Mouse (Mus musculus): Measurements from ENCODE around the gene Eomes. TPM values are rescaled to one million over a fixed set of nuclear protein-coding genes. Genes with fewer than 3 reads are reported as not detected.

The Eomes gene
- polyA plus RNA-seq, 1 experiment from 2014 or later, result not detected

DNA sequence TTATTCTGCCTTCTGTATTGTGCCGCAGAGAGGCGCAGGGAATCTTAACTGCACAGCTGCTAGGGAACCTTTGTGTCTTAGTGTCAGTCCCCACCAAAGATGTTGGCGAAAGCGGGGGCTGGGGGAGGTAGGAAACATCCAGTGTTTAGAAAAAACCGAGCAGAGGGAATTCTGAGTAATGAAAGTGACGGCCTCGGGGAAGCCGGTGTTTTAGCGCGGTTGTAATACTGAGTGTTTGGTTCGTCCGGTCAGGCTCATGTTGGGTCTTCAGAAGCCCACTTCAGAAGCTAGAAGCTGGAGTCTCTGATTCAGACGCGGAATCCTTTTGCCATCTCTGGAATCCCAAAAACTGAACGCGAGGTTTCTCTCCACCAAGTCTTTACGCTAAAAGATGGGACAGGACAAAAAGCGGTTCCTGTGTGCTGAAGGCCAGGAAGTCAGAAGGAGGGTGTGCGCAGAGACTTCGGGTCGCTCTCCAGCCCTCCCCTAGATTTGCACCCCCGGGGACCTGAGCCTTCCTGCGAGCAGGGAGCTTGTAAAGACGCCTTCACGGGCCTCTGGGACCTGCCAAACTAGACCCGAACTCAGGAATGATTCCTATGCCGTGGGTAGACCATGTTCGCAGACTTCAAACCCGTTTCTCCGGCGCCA, 606 bp upstream of the Eomes start:
- Histone ChIP-seq H3K27ac (no peak overlapping the region), H3K9me3 (no peaks in the 10 kb centered on the region), H3K4me1 (replicated peaks) (peaks cover 31% of the 10 kb centered on the region), H3K36me3 (no peaks in the 10 kb centered on the region), H3K27me3 (ENCODE audit: insufficient read depth, poor library complexity, severe bottlenecking) (peaks cover 96% of the 10 kb centered on the region), H3K4me3 (peak overlapping the region; percentile 36)
- WGBS, result under 1% methylated on average over 31 of the region's 31 CpGs
- peak; percentile 60 for DNase-seq (ENCODE audit: low spot score)

- H3K27me3 ChIP-seq (ENCODE audit: insufficient read depth, poor library complexity, severe bottlenecking), result peaks cover 97% of the 10 kb centered on the region
- H3K36me3 ChIP-seq, result no peaks in the 10 kb centered on the region
- DNase-seq (ENCODE audit: low spot score), result peak; percentile 68
- peak overlapping the region; percentile 50 for H3K4me3 ChIP-seq
- no peak overlapping the region for H3K27ac ChIP-seq
- H3K9me3 ChIP-seq, result no peaks in the 10 kb centered on the region
- peaks cover 31% of the 10 kb centered on the region for H3K4me1 ChIP-seq (replicated peaks)
- under 1% methylated on average over 26 of the region's 29 CpGs for WGBS
These were observed 436 bp downstream of the Eomes start for GRCm38 (mm10) chr9:118478458-118478838.

DNA sequence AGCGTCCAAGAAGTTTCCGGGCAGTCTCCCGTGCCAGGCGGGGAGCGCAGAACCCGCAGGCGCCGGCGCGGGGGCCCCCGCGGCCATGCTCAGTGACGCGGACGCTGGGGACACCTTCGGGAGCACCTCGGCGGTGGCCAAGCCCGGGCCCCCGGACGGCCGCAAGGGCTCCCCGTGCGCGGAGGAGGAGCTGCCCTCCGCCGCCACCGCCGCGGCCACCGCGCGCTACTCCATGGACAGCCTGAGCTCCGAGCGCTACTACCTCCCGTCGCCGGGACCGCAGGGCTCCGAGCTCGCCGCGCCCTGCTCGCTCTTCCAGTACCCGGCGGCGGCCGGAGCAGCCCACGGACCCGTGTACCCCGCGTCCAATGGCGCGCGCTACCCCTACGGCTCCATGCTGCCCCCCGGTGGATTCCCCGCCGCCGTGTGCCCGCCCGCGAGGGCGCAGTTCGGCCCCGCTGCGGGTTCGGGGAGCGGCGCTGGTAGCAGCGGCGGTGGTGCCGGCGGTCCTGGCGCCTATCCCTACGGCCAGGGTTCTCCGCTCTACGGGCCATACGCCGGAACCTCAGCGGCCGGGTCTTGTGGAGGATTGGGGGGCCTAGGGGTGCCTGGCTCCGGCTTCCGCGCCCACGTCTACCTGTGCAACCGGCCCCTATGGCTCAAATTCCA, 961 bp downstream of the Eomes start:
- Histone ChIP-seq H3K4me3 (peak overlapping the region; percentile 50), H3K36me3 (no peaks in the 10 kb centered on the region), H3K27me3 (ENCODE audit: insufficient read depth, poor library complexity, severe bottlenecking) (peaks cover 100% of the 10 kb centered on the region), H3K9me3 (no peaks in the 10 kb centered on the region), H3K4me1 (replicated peaks) (peaks cover 31% of the 10 kb centered on the region), H3K27ac (no peak overlapping the region)
- WGBS, result under 1% methylated on average over 87 of the region's 87 CpGs
- DNase-seq (ENCODE audit: low spot score), result peak; percentile 51

DNA sequence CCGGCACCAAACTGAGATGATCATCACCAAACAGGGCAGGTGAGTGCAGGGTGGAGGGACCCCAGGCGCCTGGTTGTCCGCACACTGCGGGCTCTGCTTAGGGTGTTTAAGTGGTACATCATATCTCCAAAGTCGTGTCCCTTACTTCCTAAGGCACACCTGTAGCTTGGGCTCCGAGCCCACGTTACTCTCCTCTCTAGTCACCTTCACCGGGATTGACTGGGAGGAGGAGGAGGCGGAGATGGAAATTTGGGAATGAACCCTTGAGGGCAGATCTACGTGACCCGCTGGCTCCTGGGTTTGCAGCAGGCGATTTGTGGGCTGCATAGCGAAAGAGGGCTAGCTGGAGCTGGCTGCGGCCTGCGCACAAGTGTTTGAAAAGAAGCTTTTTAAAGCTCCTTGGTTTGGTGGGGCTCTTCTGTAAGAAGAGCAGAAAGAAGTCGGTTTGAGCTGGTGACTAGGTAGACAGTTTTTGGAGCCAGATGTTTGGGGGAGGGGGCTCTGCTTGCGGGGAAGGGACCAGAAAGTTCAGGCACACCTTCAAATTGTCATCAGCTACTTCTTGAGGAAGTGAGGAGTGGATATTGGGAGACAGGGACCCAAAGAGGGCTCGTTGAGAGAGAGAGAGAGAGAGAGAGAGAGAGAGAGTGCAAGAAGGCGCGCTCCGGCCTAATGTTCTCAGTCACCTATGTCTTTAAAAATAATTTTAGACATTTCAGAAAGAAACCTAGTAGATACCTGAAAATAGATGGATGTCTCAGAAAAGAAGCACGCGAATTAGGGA, 1.7 kb downstream of the Eomes start:
- H3K27me3 ChIP-seq (ENCODE audit: insufficient read depth, poor library complexity, severe bottlenecking), result peaks cover 100% of the 10 kb centered on the region
- peaks cover 31% of the 10 kb centered on the region for H3K4me1 ChIP-seq (replicated peaks)
- peak overlapping the region; percentile 50 for H3K4me3 ChIP-seq
- H3K27ac ChIP-seq, result no peak overlapping the region
- 2% methylated on average over 23 of the region's 23 CpGs for WGBS
- H3K9me3 ChIP-seq, result no peaks in the 10 kb centered on the region
- H3K36me3 ChIP-seq, result no peaks in the 10 kb centered on the region
- peak; percentile 43 for DNase-seq (ENCODE audit: low spot score)

GRCm38 (mm10) chr9:118480292-118480690, 2.3 kb downstream of the Eomes start:
- no peak for DNase-seq (ENCODE audit: low spot score)
- H3K4me3 ChIP-seq, result no peak overlapping the region
- H3K9me3 ChIP-seq, result no peaks in the 10 kb centered on the region
- 4% methylated on average over 14 of the region's 14 CpGs for WGBS
- H3K27me3 ChIP-seq (ENCODE audit: insufficient read depth, poor library complexity, severe bottlenecking), result peaks cover 100% of the 10 kb centered on the region
- H3K36me3 ChIP-seq, result no peaks in the 10 kb centered on the region
- H3K4me1 ChIP-seq (replicated peaks), result peaks cover 31% of the 10 kb centered on the region
- H3K27ac ChIP-seq, result no peak overlapping the region

- Histone ChIP-seq H3K9me3 (no peaks in the 10 kb centered on the region), H3K36me3 (no peaks in the 10 kb centered on the region), H3K4me1 (replicated peaks) (peaks cover 31% of the 10 kb centered on the region), H3K4me3 (no peak overlapping the region), H3K27me3 (ENCODE audit: insufficient read depth, poor library complexity, severe bottlenecking) (peaks cover 100% of the 10 kb centered on the region), H3K27ac (no peak overlapping the region)
- 74% methylated on average over 10 of the region's 10 CpGs for WGBS
- no peak for DNase-seq (ENCODE audit: low spot score)
These were observed 4.2 kb downstream of the Eomes start for GRCm38 (mm10) chr9:118482210-118482609.

DNA sequence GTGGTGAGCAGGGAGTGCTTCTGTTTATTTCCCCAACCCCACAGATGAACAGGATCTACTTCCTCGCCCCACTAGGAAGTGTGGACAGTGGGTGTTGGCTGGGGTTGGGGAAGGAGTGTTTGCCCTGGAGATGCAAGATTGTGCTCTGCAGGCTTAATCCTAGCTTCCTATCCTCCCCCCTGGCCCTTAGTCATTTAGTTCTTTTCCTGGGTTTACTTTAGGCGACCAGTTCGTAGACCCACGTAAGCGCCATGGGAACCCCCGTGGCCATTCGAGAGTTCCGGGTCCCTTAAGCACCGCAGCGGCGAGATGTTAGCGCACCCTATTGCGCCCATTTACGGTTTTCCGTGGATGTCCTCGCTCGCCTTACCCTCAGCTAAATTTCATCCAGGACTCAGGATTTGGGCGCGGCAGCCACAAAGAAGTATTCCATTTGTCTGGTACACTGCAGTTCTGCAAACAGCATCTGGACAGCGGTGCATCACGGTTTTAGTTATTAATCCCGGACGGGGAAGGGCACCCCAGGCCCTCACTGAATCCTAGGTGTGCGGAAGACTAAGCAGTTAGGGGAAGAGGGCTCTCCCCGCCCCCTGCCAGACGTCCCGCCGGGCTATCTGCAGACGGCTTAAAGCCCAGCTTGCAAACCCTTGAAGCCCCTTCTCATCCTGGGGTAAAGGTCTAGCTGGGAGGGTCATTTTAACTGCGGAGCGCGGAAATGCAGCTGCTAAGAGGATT, 8.5 kb downstream of the Eomes start:
- H3K27ac ChIP-seq, result no peak overlapping the region

DNA sequence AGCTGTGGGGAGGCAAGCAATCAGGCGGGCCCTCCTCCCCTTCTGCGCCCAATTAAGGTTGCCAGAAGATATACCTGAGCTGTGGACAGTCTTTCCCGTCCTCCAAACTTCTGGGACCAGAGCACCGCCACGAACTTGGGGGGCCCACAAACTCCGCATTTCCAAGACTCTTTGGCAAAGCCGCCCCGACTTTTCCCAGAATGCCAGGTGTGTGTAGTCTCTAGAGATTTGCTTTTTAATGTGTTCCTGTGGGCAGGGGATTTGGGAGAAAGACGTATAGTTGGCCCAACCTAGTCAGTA, 9.0 kb downstream of the Eomes start:
- Histone ChIP-seq H3K27me3 (ENCODE audit: insufficient read depth, poor library complexity, severe bottlenecking) (peaks cover 93% of the 10 kb centered on the region), H3K4me1 (replicated peaks) (peaks cover 26% of the 10 kb centered on the region), H3K4me3 (peak overlapping the region; percentile 3; the same call in 1 of the 2 replicates), H3K9me3 (no peaks in the 10 kb centered on the region), H3K27ac (no peak overlapping the region), H3K36me3 (no peaks in the 10 kb centered on the region)
- DNase-seq (ENCODE audit: low spot score), result peak; percentile 29
- whole genome bisulfite sequencing, result under 1% methylated on average over 9 of the region's 9 CpGs

More for the DNA sequence above, 8.5 kb downstream of the Eomes start:
- DNase-seq (ENCODE audit: low spot score), result peak; percentile 29
- under 1% methylated on average over 32 of the region's 32 CpGs for WGBS
- Histone ChIP-seq H3K4me3 (peak overlapping the region; percentile 3; the same call in 1 of the 2 replicates), H3K4me1 (replicated peaks) (peaks cover 26% of the 10 kb centered on the region), H3K27me3 (ENCODE audit: insufficient read depth, poor library complexity, severe bottlenecking) (peaks cover 94% of the 10 kb centered on the region), H3K9me3 (no peaks in the 10 kb centered on the region), H3K36me3 (no peaks in the 10 kb centered on the region)

DNA sequence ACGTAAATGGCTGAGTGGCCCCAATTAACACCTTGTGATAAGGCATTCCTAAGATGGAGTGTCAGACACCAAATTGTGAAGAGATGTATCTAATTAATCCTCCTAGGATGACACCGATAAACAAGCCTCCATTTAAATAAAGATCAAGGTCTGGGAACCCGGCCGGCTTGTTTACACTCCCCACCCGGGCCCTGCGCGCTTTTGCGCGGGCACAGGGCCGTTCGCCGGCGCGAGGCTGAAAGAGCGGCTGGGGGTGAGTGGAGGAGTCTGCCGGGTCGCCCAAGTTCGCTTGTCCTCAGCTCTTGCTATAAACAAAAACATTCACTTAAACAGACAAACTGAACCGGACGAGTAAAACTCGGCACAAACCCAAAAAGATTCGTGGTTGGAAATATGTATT, 9.6 kb downstream of the Eomes start:
- H3K27me3 ChIP-seq (ENCODE audit: insufficient read depth, poor library complexity, severe bottlenecking), result peaks cover 89% of the 10 kb centered on the region
- WGBS, result under 1% methylated on average over 22 of the region's 22 CpGs
- no peak overlapping the region for H3K27ac ChIP-seq
- H3K9me3 ChIP-seq, result no peaks in the 10 kb centered on the region
- peak overlapping the region; percentile 45 for H3K4me3 ChIP-seq
- no peaks in the 10 kb centered on the region for H3K36me3 ChIP-seq
- peak; percentile 39 for DNase-seq (ENCODE audit: low spot score)
- peaks cover 26% of the 10 kb centered on the region for H3K4me1 ChIP-seq (replicated peaks)

- peaks cover 82% of the 10 kb centered on the region for H3K27me3 ChIP-seq (ENCODE audit: insufficient read depth, poor library complexity, severe bottlenecking)
- under 1% methylated on average over 28 of the region's 28 CpGs for WGBS
- DNase-seq (ENCODE audit: low spot score), result peak; percentile 72
- H3K4me3 ChIP-seq, result peak overlapping the region; percentile 45
- H3K36me3 ChIP-seq, result no peaks in the 10 kb centered on the region
- H3K4me1 ChIP-seq (replicated peaks), result peaks cover 26% of the 10 kb centered on the region
- no peak overlapping the region; the same call in 1 of the 2 replicates for H3K27ac ChIP-seq
- H3K9me3 ChIP-seq, result no peaks in the 10 kb centered on the region
These were observed 10.3 kb downstream of the Eomes start for GRCm38 (mm10) chr9:118488138-118488895.

- Histone ChIP-seq H3K27me3 (ENCODE audit: insufficient read depth, poor library complexity, severe bottlenecking) (peaks cover 75% of the 10 kb centered on the region), H3K9me3 (no peaks in the 10 kb centered on the region), H3K36me3 (no peaks in the 10 kb centered on the region), H3K4me1 (replicated peaks) (peaks cover 26% of the 10 kb centered on the region), H3K4me3 (peak overlapping the region; percentile 45), H3K27ac (no peak overlapping the region)
- peak; percentile 40 for DNase-seq (ENCODE audit: low spot score)
- under 1% methylated on average over 20 of the region's 20 CpGs for WGBS
These were observed 11.0 kb downstream of the Eomes start for GRCm38 (mm10) chr9:118488896-118489578.

Measured in hindbrain, embryonic 10.5 days (tissue).